Mouse (Mus musculus): ENCODE data around the gene Tmx2. TPM values are rescaled to one million over a fixed set of nuclear protein-coding genes. Genes with fewer than 3 reads are reported as not detected.

Gene Tmx2
- polyA plus RNA-seq, 1 experiment from 2014 or later = 185 TPM

GRCm38 (mm10) chr2:84650464-84651195 lies 28.3 kb downstream of the Tmx2 start, which contains the start of gene Ctnnd1:
TSS of gene Ctnnd1 (minus strand) at chr2:84650765.
- peak; percentile 96 for ATAC-seq (ENCODE audit: low FRiP score)
- Histone ChIP-seq H3K9ac (ENCODE audit: low read depth, low read length) (peak within 1 kb of the TSS; percentile 84), H3K27ac (ENCODE audit: low read depth, low read length) (peak within 1 kb of the TSS; percentile 85), H3K9me3 (ENCODE audit: control insufficient read depth, low read length) (no peaks in the 10 kb centered on the region), H3K36me3 (ENCODE audit: control insufficient read depth, insufficient read depth, low read length) (no peaks in the 10 kb centered on the region), H3K4me2 (replicated peaks; ENCODE audit: low read depth, low read length) (peak within 1 kb of the TSS; percentile 63), H3K27me3 (ENCODE audit: control insufficient read depth, insufficient read depth, low read length) (no peaks in the 10 kb centered on the region), H3K4me3 (ENCODE audit: low read depth, low read length) (peak within 1 kb of the TSS; percentile 59), H3K4me1 (replicated peaks; ENCODE audit: control insufficient read depth, insufficient read depth, low read length) (no peaks in the 10 kb centered on the region)
- under 1% methylated on average over 15 of the region's 15 CpGs for WGBS
- DNase-seq (ENCODE audit: low spot score) = peak; percentile 84

GRCm38 (mm10) chr2:84649674-84650073 lies 29.3 kb downstream of the Tmx2 start:
- DNase-seq (ENCODE audit: low spot score) (peak; percentile 45), ATAC-seq (ENCODE audit: low FRiP score) (no peak)
- WGBS = under 1% methylated on average over 10 of the region's 10 CpGs
- Histone ChIP-seq H3K27ac (ENCODE audit: low read depth, low read length) (no peak overlapping the region), H3K36me3 (ENCODE audit: control insufficient read depth, insufficient read depth, low read length) (no peaks in the 10 kb centered on the region), H3K4me1 (replicated peaks; ENCODE audit: control insufficient read depth, insufficient read depth, low read length) (no peaks in the 10 kb centered on the region), H3K4me3 (ENCODE audit: low read depth, low read length) (peak overlapping the region; percentile 59), H3K9me3 (ENCODE audit: control insufficient read depth, low read length) (no peaks in the 10 kb centered on the region), H3K4me2 (replicated peaks; ENCODE audit: low read depth, low read length) (peak overlapping the region; percentile 63), H3K27me3 (ENCODE audit: control insufficient read depth, insufficient read depth, low read length) (no peaks in the 10 kb centered on the region), H3K9ac (ENCODE audit: low read depth, low read length) (peak overlapping the region; percentile 84)

GRCm38 (mm10) chr2:84648369-84648768 lies 30.6 kb downstream of the Tmx2 start:
- peak overlapping the region; percentile 52; the same call in 1 of the 2 replicates for H3K9ac ChIP-seq (ENCODE audit: low read depth, low read length)
- H3K27me3 ChIP-seq (ENCODE audit: control insufficient read depth, insufficient read depth, low read length) = no peaks in the 10 kb centered on the region
- ATAC-seq (ENCODE audit: low FRiP score) (no peak), DNase-seq (ENCODE audit: low spot score) (peak; percentile 28)
- H3K4me2 ChIP-seq (replicated peaks; ENCODE audit: low read depth, low read length) = peak overlapping the region; percentile 28
- H3K27ac ChIP-seq (ENCODE audit: low read depth, low read length) = no peak overlapping the region
- no peaks in the 10 kb centered on the region for H3K36me3 ChIP-seq (ENCODE audit: control insufficient read depth, insufficient read depth, low read length)
- no peaks in the 10 kb centered on the region for H3K9me3 ChIP-seq (ENCODE audit: control insufficient read depth, low read length)
- H3K4me1 ChIP-seq (replicated peaks; ENCODE audit: control insufficient read depth, insufficient read depth, low read length) = no peaks in the 10 kb centered on the region
- WGBS = 39% methylated on average over 6 of the region's 6 CpGs
- H3K4me3 ChIP-seq (ENCODE audit: low read depth, low read length) = peak overlapping the region; percentile 27

- Histone ChIP-seq H3K36me3 (ENCODE audit: control insufficient read depth, insufficient read depth, low read length) (no peaks in the 10 kb centered on the region), H3K27ac (ENCODE audit: low read depth, low read length) (no peak overlapping the region), H3K4me3 (ENCODE audit: low read depth, low read length) (0 out of 2 replicates have a peak overlapping the region, but pooled peaks have one; percentile 27), H3K9me3 (ENCODE audit: control insufficient read depth, low read length) (no peaks in the 10 kb centered on the region), H3K4me2 (replicated peaks; ENCODE audit: low read depth, low read length) (no peak overlapping the region), H3K4me1 (replicated peaks; ENCODE audit: control insufficient read depth, insufficient read depth, low read length) (no peaks in the 10 kb centered on the region), H3K9ac (ENCODE audit: low read depth, low read length) (no peak overlapping the region), H3K27me3 (ENCODE audit: control insufficient read depth, insufficient read depth, low read length) (no peaks in the 10 kb centered on the region)
- ATAC-seq (ENCODE audit: low FRiP score) (no peak), DNase-seq (ENCODE audit: low spot score) (no peak)
- WGBS = 92% methylated on average over 6 of the region's 6 CpGs
Measured at GRCm38 (mm10) chr2:84647051-84647568, 31.8 kb downstream of the Tmx2 start.

- Histone ChIP-seq H3K4me3 (ENCODE audit: low read depth, low read length) (no peak overlapping the region), H3K9me3 (ENCODE audit: control insufficient read depth, low read length) (no peaks in the 10 kb centered on the region), H3K27ac (ENCODE audit: low read depth, low read length) (no peak overlapping the region), H3K36me3 (ENCODE audit: control insufficient read depth, insufficient read depth, low read length) (no peaks in the 10 kb centered on the region), H3K4me1 (replicated peaks; ENCODE audit: control insufficient read depth, insufficient read depth, low read length) (no peaks in the 10 kb centered on the region), H3K27me3 (ENCODE audit: control insufficient read depth, insufficient read depth, low read length) (no peaks in the 10 kb centered on the region), H3K9ac (ENCODE audit: low read depth, low read length) (no peak overlapping the region), H3K4me2 (replicated peaks; ENCODE audit: low read depth, low read length) (no peak overlapping the region)
- ATAC-seq (ENCODE audit: low FRiP score) (no peak), DNase-seq (ENCODE audit: low spot score) (no peak)
- WGBS = 87% methylated on average over 1 of the region's 1 CpGs
Measured at GRCm38 (mm10) chr2:84646138-84646537, 32.8 kb downstream of the Tmx2 start.

- Histone ChIP-seq H3K27ac (ENCODE audit: low read depth, low read length) (no peak overlapping the region), H3K36me3 (ENCODE audit: control insufficient read depth, insufficient read depth, low read length) (no peaks in the 10 kb centered on the region), H3K4me2 (replicated peaks; ENCODE audit: low read depth, low read length) (no peak overlapping the region), H3K4me1 (replicated peaks; ENCODE audit: control insufficient read depth, insufficient read depth, low read length) (peaks cover 4% of the 10 kb centered on the region; the same call in 1 of the 2 replicates), H3K27me3 (ENCODE audit: control insufficient read depth, insufficient read depth, low read length) (no peaks in the 10 kb centered on the region), H3K9ac (ENCODE audit: low read depth, low read length) (no peak overlapping the region), H3K4me3 (ENCODE audit: low read depth, low read length) (no peak overlapping the region), H3K9me3 (ENCODE audit: control insufficient read depth, low read length) (no peaks in the 10 kb centered on the region)
- DNase-seq (ENCODE audit: low spot score) = no peak
- no peak for ATAC-seq (ENCODE audit: low FRiP score)
Measured at GRCm38 (mm10) chr2:84640833-84641232, 38.1 kb downstream of the Tmx2 start.

GRCm38 (mm10) chr2:84638428-84639220 lies 40.3 kb downstream of the Tmx2 start:
- 76% methylated on average over 5 of the region's 5 CpGs for WGBS
- H3K4me3 ChIP-seq (ENCODE audit: low read depth, low read length) = no peak overlapping the region
- no peak overlapping the region for H3K27ac ChIP-seq (ENCODE audit: low read depth, low read length)
- DNase-seq (ENCODE audit: low spot score) (no peak), ATAC-seq (ENCODE audit: low FRiP score) (no peak)
- no peaks in the 10 kb centered on the region for H3K36me3 ChIP-seq (ENCODE audit: control insufficient read depth, insufficient read depth, low read length)
- H3K9ac ChIP-seq (ENCODE audit: low read depth, low read length) = no peak overlapping the region
- H3K27me3 ChIP-seq (ENCODE audit: control insufficient read depth, insufficient read depth, low read length) = no peaks in the 10 kb centered on the region
- H3K9me3 ChIP-seq (ENCODE audit: control insufficient read depth, low read length) = no peaks in the 10 kb centered on the region
- no peak overlapping the region for H3K4me2 ChIP-seq (replicated peaks; ENCODE audit: low read depth, low read length)
- H3K4me1 ChIP-seq (replicated peaks; ENCODE audit: control insufficient read depth, insufficient read depth, low read length) = peaks cover 10% of the 10 kb centered on the region; the same call in 1 of the 2 replicates

GRCm38 (mm10) chr2:84637452-84638165 lies 41.3 kb downstream of the Tmx2 start:
- Histone ChIP-seq H3K9me3 (ENCODE audit: control insufficient read depth, low read length) (no peaks in the 10 kb centered on the region), H3K27ac (ENCODE audit: low read depth, low read length) (no peak overlapping the region), H3K9ac (ENCODE audit: low read depth, low read length) (no peak overlapping the region), H3K36me3 (ENCODE audit: control insufficient read depth, insufficient read depth, low read length) (no peaks in the 10 kb centered on the region), H3K4me2 (replicated peaks; ENCODE audit: low read depth, low read length) (no peak overlapping the region), H3K27me3 (ENCODE audit: control insufficient read depth, insufficient read depth, low read length) (no peaks in the 10 kb centered on the region), H3K4me3 (ENCODE audit: low read depth, low read length) (no peak overlapping the region), H3K4me1 (replicated peaks; ENCODE audit: control insufficient read depth, insufficient read depth, low read length) (peaks cover 10% of the 10 kb centered on the region; the same call in 1 of the 2 replicates)
- DNase-seq (ENCODE audit: low spot score) (peak; percentile 36), ATAC-seq (ENCODE audit: low FRiP score) (no peak)
- 39% methylated on average over 7 of the region's 7 CpGs for WGBS
